Mouse (Mus musculus) G1E (cell line): ENCODE data around the gene Lrmda.

Source experiments
- CTCF ChIP-seq: IDR thresholded peaks from 2 replicates; pipeline ENCODE4 v1.5.1; 2012; ENCODE audit warnings: low read depth, low read length, inconsistent platforms, mixed read lengths
- TAL1 ChIP-seq: conservative IDR thresholded peaks from 2 replicates; pipeline ENCODE4 v1.6.1; 2012; ENCODE audit warnings: low read depth, low read length, inconsistent platforms, mixed read lengths

GRCm38 (mm10) chr14:22179761-22180160 lies 160.2 kb downstream of the Lrmda start:
- TF ChIP-seq CTCF (no peak), TAL1 (no peak)
